Mouse (Mus musculus) cerebellum, adult 2 months (tissue): Measurements from ENCODE around the gene Mrpl40. TPM values are rescaled to one million over a fixed set of nuclear protein-coding genes. Genes with fewer than 3 reads are reported as not detected.
"Not testable (repeated sequence)": the region's sequence is repeated elsewhere in the genome, so short reads cannot be mapped to it uniquely, and the experiment has no call there.

ENCODE experiments used
- DNase-seq, 2 experiments: peaks; one replicate each; pipeline ENCODE4 v3.0.0; 2021
- H3K27ac ChIP-seq: fragments of 200-500 bp; 2 replicates; pipeline ENCODE4 v1.5.1; 2012; ENCODE audit warnings: low read length, control low read depth, inconsistent platforms; ENCODE audit not compliant: insufficient read depth
- H3K27me3 ChIP-seq: fragments of 200-500 bp; 2 replicates; pipeline ENCODE4 v1.6.1; 2012; ENCODE audit warnings: inconsistent platforms, mild to moderate bottlenecking, low read length, moderate library complexity; ENCODE audit not compliant: control insufficient read depth, insufficient read depth
- H3K4me1 ChIP-seq: fragments of 200-500 bp; 2 replicates; pipeline ENCODE4 v1.6.1; 2011; ENCODE audit warnings: low read length; ENCODE audit not compliant: control insufficient read depth, insufficient read depth
- H3K4me3 ChIP-seq: fragments of 200-500 bp; replicated peaks from 2 replicates; pipeline ENCODE3; 2011; ENCODE audit warnings: mild to moderate bottlenecking, low read depth, low read length, control low read depth; ENCODE audit not compliant: insufficient read depth
- CTCF ChIP-seq: fragments of 200-500 bp; IDR thresholded peaks from 2 replicates; pipeline ENCODE4 v1.5.1; 2011; ENCODE audit warnings: low read depth, mild to moderate bottlenecking, control low read depth, low read length, moderate library complexity, borderline replicate concordance; ENCODE audit not compliant: insufficient read depth
- POLR2A ChIP-seq: fragments of 200-500 bp; IDR thresholded peaks from 2 replicates; pipeline ENCODE4 v1.6.1; 2011; ENCODE audit warnings: low read length, control low read depth, borderline replicate concordance; ENCODE audit not compliant: insufficient read depth
- WGBS: fragments of 180-500 bp; shearing (Covaris S2); methylation state at CpG from one replicate; pipeline ENCODE4 v1.1.7; 2018; 5-methylcytosine and 5-hydroxymethylcytosine counted together
- polyA plus RNA-seq: library from polyadenylated mRNA; depleted of rRNA; stranded (reverse); fragments of >200 nt; gene quantifications from 2 replicates; pipeline ENCODE4 v1.2.3, GENCODE M21; 2012

Mrpl40 gene
- polyA plus RNA-seq, 1 experiment: 35.7 TPM

DNA sequence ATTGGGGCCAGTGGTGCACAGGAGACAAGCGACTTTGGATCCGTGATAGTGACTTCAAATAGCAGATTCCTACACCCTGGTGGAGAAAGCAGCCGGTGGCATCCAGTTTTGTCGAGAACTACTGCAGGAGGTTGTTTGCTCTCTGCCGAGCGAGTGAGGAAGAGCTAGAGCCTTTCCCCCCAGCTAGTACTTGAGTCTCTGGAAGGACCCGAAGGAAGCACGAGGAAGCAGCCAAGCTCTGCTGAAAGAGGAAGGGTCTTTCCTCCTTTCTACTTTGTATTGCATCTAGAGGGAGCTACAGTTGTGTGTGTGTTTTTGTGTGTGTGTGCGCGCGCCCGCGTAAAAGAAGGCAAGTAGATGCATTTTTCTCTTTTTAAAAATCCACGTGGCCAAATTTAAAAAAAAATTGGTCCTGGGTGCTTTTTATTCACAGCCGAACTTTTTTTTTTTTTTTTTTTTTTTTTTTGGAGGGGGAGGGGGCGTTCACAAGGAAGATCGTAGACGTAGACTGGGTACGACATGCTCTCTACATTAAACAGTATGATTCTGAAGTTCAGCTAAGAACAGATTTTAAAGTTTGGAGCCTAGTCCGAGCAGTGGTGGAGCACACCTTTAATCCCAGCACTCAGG is 1.5 kb upstream of the Mrpl40 start:
- H3K4me1 ChIP-seq: no peaks in the 10 kb centered on the region
- peak in 1 of 2 experiments; percentile 20 for DNase-seq
- no peak overlapping the region for H3K27ac ChIP-seq
- no peak for TF ChIP-seq POLR2A
- H3K4me3 ChIP-seq: peak overlapping the region; percentile 73
- WGBS: 9% methylated on average over 20 of the region's 20 CpGs
- H3K27me3 ChIP-seq: no peaks in the 10 kb centered on the region

DNA sequence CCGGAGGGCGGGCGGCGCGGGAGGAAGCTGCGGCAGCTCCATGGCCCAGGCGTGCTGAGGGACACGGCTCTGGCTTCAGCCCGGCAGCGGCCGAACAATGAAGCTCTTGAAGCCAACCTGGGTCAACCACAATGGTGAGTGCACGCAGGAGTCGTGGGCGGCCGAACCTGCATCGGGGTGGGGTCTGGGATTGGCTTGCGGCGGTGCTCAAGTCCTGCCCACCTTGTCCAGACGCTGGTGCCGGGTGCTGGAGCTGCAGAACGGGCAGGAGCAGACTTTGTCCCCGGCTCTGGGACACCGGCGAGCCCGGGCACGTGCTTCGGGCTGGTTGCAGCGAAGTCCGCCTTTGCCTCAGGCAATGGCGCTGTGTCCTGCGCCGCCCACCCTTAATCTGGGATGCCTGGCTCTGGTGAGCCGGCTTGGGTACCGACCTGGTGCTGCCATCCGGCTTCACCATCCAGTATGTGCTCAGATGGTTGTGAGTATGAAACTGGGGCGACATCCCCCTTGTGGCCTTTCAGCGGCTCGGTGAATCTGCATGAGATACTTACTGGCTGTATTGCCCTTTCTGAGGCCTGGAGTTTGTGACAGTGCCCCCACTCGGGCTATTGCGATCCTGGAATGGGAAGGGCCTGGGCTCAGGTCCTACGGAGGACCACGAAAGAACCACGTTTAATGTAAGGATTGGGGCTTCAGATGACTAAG is 876 bp upstream of the Mrpl40 start:
- Histone ChIP-seq H3K27ac (no peak overlapping the region), H3K4me3 (peak overlapping the region; percentile 73), H3K4me1 (no peaks in the 10 kb centered on the region), H3K27me3 (no peaks in the 10 kb centered on the region)
- TF ChIP-seq CTCF: 0 out of 2 replicates have a peak, but pooled peaks have one; percentile 10
- TF ChIP-seq POLR2A: no peak
- peak in 1 of 2 experiments; percentile 55 for DNase-seq
- WGBS: under 1% methylated on average over 43 of the region's 43 CpGs

DNA sequence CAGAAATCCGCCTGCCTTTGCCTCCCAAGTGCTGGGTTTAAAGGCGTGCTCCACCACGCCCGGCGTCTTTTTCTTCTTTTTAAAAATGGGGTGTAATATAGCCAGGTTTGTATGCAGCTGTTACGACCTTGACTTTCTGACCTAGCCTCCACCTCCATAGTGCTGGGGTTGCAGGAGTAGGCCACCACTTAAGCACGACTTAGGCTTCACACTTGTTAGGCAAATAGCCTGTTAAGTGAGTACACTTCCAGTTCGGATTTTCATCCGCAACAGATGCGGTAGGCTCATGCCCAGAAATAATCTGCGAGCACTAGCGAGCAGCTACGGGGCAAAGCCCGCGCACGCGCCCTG is 596 bp downstream of the Mrpl40 start:
- WGBS: under 1% methylated on average over 17 of the region's 17 CpGs
- H3K4me3 ChIP-seq: peak overlapping the region; percentile 73
- TF ChIP-seq POLR2A (no peak), CTCF (no peak)
- no peaks in the 10 kb centered on the region for H3K27me3 ChIP-seq
- no peaks in the 10 kb centered on the region for H3K4me1 ChIP-seq
- DNase-seq: no peak
- peak overlapping the region; percentile 1; the same call in 1 of the 2 replicates for H3K27ac ChIP-seq

DNA sequence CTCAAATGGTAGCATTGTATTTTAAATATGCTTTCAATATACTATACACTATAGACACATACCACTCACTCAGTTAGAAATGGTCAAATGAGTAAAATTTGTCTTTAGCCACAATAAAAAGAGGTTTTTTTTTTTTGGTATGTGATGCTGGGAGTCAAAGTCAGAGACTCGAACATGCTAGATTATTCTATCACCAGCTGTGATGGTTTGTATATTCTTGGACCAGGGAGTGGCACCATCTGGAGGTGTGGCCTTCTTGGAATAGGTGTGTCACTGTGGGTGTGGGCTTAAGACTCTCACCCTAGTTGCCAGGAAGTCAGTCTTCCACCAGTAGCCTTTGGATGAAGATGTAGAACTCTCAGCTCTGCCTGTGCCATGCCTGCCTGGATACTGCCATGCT is 6.2 kb downstream of the Mrpl40 start:
- not testable (repeated sequence) for H3K4me3 ChIP-seq, H3K27me3 ChIP-seq, DNase-seq, H3K4me1 ChIP-seq, H3K27ac ChIP-seq
- 72% methylated on average over 1 of the region's 1 CpGs for WGBS

DNA sequence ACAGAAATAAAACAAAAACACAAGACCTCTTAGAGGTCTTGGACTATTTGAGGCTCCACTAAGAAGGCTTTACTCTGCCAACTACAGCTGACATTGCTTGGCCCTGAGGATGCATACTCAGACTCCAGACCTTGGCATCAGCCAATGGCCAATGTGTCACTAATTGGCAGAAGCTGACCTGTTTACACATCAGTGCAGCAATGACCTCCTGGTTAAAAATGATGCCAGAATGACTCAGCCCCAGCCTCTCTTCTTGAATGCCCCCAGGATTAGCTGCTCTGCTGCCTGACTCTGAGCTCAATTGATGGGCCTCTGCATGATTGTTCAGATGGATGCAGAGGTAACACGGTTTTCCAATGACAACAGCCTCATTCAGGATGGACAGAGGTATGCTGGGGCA is 16.5 kb downstream of the Mrpl40 start:
- 15% methylated on average over 1 of the region's 1 CpGs for WGBS
- peak; percentile 34 to 79 for DNase-seq
- Histone ChIP-seq H3K4me3 (no peak overlapping the region), H3K27me3 (no peaks in the 10 kb centered on the region), H3K4me1 (peaks cover 5% of the 10 kb centered on the region; the same call in 1 of the 2 replicates), H3K27ac (no peak overlapping the region)
- TF ChIP-seq CTCF: no peak
- no peak for TF ChIP-seq POLR2A

DNA sequence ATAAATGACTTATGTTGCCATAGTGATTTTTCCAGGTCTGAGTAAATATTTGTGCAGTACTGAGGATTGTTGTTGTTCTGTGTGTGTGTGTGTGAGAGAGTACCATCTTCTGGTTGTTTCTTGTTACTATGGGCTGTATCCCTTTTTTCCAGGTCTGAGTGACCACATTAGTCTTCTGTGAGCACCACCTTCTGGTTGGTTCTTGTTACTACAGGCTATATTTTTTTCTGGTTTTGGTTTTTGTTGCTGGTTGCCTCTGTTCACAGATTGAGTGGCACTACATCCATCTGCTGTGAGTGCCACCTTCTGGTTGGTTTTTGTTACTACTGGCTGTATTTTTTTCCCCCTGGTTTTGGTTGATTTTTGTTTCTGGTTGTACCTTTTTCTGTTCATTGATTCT is 18.1 kb downstream of the Mrpl40 start:
- Histone ChIP-seq H3K4me3 (no peak overlapping the region), H3K27me3 (no peaks in the 10 kb centered on the region), H3K4me1 (peaks cover 5% of the 10 kb centered on the region; the same call in 1 of the 2 replicates), H3K27ac (no peak overlapping the region)
- TF ChIP-seq POLR2A: no peak
- no peak for TF ChIP-seq CTCF
- DNase-seq: peak; percentile 34 to 89

DNA sequence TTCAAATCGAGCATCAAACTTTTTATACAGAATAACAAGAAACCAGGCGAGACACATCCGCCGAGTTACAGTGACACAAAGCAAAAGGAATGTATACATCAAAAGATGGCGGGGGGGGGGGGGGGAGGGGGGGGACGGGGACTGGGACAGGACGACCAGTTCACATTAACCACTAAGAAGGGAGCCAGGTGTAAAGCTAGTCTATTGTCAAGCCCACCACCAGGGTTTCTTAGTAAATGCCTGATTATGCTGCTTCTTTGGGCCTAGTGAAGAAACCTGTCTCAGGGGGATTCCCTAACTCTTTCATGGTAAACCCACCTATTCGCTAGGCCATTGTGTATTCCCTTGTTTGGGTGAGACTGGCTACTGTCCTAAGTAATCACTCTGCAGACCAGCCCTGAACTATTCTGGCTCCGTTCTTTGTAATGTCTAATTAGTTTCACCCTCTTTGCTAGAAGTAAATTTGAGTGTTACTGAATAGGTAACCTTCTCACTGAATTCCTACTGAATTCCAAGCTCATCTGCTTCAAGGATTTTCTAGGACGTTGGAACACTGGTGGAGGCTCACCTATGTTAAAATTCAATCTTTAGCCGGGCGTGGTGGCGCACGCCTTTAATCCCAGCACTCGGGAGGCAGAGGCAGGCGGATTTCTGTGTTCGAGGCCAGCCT is 27.0 kb downstream of the Mrpl40 start:
- 85% methylated on average over 16 of the region's 17 CpGs for WGBS
- not testable (repeated sequence) for H3K27me3 ChIP-seq, DNase-seq, H3K27ac ChIP-seq, H3K4me3 ChIP-seq, H3K4me1 ChIP-seq

DNA sequence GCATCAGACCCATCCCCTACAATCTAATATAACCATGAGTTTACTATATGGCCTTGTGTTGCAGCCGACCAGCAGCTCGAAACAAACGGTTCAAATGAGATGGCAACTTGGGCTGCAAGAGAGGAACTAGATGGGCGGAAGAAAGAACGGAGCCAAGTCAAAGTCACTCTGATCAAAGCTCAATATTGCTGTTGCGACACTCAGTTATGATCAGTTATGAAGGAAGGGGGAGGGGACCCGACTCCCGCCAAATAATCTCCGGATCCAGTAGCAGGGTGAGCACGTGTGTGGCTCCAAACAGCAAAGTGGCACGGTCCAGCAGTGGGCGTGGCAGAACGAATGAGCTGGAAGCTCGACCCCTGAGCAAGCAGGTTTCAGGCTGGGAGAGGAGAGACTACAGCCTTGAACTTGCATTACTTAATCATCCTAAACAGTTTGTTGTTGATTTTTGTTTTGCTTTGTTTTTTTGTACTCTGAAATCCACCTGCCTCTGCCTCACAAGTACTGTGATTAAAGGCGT is 30.3 kb downstream of the Mrpl40 start:
- Histone ChIP-seq H3K27me3 (no peaks in the 10 kb centered on the region), H3K4me3 (no peak overlapping the region), H3K27ac (no peak overlapping the region), H3K4me1 (no peaks in the 10 kb centered on the region)
- TF ChIP-seq POLR2A (no peak), CTCF (no peak)
- 90% methylated on average over 15 of the region's 15 CpGs for WGBS
- DNase-seq: no peak
